Mouse (Mus musculus) hindbrain, embryonic 14.5 days (tissue): Measurements from ENCODE around the gene Lhfp. TPM values are rescaled to one million over a fixed set of nuclear protein-coding genes. Genes with fewer than 3 reads are reported as not detected.
A peak's percentile ranks its signal among the peaks of the same experiment; 100 is the strongest.

Experiments used
- ATAC-seq: fragments of 200-750 bp; cut with Nextera tagmentation; 2 replicates; pipeline ENCODE4 v1.8.0; 2017; ENCODE audit warnings: moderate number of reproducible peaks, mild to moderate bottlenecking, moderate TSS enrichment, moderate library complexity; ENCODE audit not compliant: low FRiP score
- DNase-seq: peaks from one replicate; pipeline ENCODE4 v3.0.0-alpha.2; 2015; ENCODE audit warnings: low spot score
- H3K27ac ChIP-seq: fragments of 300-500 bp; sonication (generic); 2 replicates; pipeline ENCODE4 v1.5.1; 2014; ENCODE audit warnings: mild to moderate bottlenecking, moderate library complexity
- H3K27me3 ChIP-seq: fragments of 300-500 bp; sonication (generic); 2 replicates; pipeline ENCODE4 v1.6.1; 2014; ENCODE audit warnings: mild to moderate bottlenecking, low read length, mixed read lengths; ENCODE audit not compliant: control insufficient read depth, insufficient read depth
- H3K36me3 ChIP-seq: fragments of 300-500 bp; sonication (generic); replicated peaks from 2 replicates; pipeline ENCODE4 v1.6.1; 2014; ENCODE audit not compliant: control insufficient read depth, insufficient read depth
- H3K4me1 ChIP-seq: fragments of 300-500 bp; sonication (generic); replicated peaks from 2 replicates; pipeline ENCODE4 v1.6.1; 2014; ENCODE audit warnings: antibody characterized with exemption, low read length, mixed read lengths; ENCODE audit not compliant: control insufficient read depth, insufficient read depth
- H3K4me2 ChIP-seq: fragments of 300-500 bp; sonication (generic); replicated peaks from 2 replicates; pipeline ENCODE4 v1.6.1; 2014; ENCODE audit warnings: mild to moderate bottlenecking, moderate library complexity
- H3K4me3 ChIP-seq: fragments of 300-500 bp; sonication (generic); replicated peaks from 2 replicates; pipeline ENCODE4 v1.5.1; 2014; ENCODE audit warnings: mild to moderate bottlenecking, low read length
- H3K9ac ChIP-seq: fragments of 300-500 bp; sonication (generic); 2 replicates; pipeline ENCODE4 v1.6.1; 2014
- H3K9me3 ChIP-seq: fragments of 300-500 bp; sonication (generic); 2 replicates; pipeline ENCODE4 v1.6.1; 2016; ENCODE audit warnings: low read length; ENCODE audit not compliant: control insufficient read depth
- WGBS: fragments of 180-500 bp; shearing (Covaris S2); extraction: QIAGEN DNeasy Blood & Tissue Kit; methylation state at CpG from one replicate; pipeline ENCODE4 v1.1.7; 2014; 5-methylcytosine and 5-hydroxymethylcytosine counted together
- polyA plus RNA-seq: library from polyadenylated mRNA; unstranded; fragments of >200 nt; fragmentation: Nextera tagmentation; extraction: Ambion mirVana; gene quantifications from 2 replicates; pipeline ENCODE4 v1.2.1, GENCODE M21; 2014

Gene Lhfp
- polyA plus RNA-seq, 1 experiment from 2014 or later, result 48.3 TPM

DNA sequence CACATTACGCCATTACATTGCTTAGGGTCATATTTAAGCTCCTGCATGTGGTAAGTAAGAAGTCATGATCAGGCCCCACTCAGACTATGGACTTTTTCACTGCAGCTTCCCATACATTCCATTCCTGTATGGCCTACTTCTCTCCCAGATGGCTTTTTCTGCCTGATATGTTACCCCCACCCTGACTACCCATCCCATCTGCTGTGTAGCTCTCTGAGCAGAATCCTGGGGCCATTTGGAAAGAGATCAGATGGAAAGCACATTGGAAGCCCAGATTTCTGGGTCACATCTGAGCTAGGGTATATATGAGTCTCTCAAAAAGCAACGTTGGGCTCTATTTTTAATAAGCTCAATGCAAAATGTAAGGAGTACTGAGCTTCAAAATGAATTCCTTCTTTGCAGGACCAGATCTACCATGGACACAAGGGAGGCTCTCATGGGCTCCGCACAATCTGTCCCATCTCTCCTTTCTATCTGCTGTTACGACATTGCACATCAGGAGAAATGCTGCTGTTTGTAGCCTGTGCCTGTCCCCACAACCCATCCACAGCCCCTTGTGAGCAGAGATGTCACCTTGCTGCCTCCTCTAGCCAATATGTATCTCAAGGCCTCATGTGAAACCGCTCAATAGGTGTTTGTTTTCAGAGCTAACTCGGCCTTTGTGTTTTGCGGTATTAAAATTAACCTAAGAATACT lies 108.4 kb downstream of the Lhfp start:
- ATAC-seq (no peak), DNase-seq (no peak)
- WGBS, result 93% methylated on average over 7 of the region's 7 CpGs
- Histone ChIP-seq H3K9ac (no peak overlapping the region), H3K36me3 (no peaks in the 10 kb centered on the region), H3K27me3 (no peaks in the 10 kb centered on the region), H3K4me3 (no peak overlapping the region), H3K4me2 (no peak overlapping the region), H3K9me3 (peaks cover 7% of the 10 kb centered on the region; the same call in 1 of the 2 replicates), H3K4me1 (no peaks in the 10 kb centered on the region), H3K27ac (no peak overlapping the region)

DNA sequence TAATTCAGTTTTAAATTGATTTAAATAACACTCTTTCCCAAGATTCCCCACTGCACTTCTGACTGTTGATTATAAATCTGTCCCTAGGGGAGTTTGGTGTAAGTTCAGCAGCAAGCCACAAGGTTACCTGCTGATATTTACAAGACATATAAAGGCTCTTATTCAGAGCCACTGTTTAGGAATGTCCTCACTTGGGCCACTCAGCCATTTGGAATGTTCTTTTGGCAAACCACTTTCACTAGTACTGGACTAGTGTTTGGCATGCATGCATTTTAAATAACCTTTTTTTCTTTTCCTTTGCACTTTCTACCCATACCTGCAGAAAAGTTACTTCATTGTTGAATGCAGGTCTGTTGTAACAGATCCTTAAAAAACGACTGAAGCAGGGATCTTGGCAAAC lies 109.8 kb downstream of the Lhfp start:
- 66% methylated on average over 1 of the region's 1 CpGs for WGBS
- Histone ChIP-seq H3K27ac (no peak overlapping the region), H3K9me3 (peaks cover 7% of the 10 kb centered on the region; the same call in 1 of the 2 replicates), H3K9ac (no peak overlapping the region), H3K4me2 (no peak overlapping the region), H3K4me1 (no peaks in the 10 kb centered on the region), H3K4me3 (no peak overlapping the region), H3K27me3 (no peaks in the 10 kb centered on the region), H3K36me3 (no peaks in the 10 kb centered on the region)
- DNase-seq (no peak), ATAC-seq (no peak)

DNA sequence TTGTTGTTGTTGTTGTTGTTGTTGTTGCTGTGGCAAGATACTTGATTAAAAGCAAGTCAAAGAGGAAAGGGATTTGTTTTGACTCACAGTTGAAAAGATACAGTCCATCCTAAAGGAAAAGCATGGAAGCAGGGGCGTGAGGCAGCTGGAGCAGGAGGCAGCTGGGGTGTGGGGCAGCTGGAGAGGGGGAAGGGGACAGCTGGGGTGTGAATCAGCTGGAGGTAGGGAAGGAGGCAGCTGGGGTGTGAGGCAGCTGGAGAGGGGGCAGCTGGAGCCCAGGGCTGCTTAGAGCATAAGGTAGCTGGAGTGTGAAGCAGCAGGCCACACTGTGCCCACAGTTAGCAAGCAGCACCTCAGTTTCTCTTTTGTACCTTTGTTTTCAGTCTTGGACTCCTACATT lies 110.3 kb downstream of the Lhfp start:
- Histone ChIP-seq H3K9me3 (peaks cover 7% of the 10 kb centered on the region; the same call in 1 of the 2 replicates), H3K36me3 (no peaks in the 10 kb centered on the region), H3K4me1 (no peaks in the 10 kb centered on the region), H3K27ac (no peak overlapping the region), H3K4me2 (no peak overlapping the region), H3K4me3 (no peak overlapping the region), H3K9ac (no peak overlapping the region), H3K27me3 (no peaks in the 10 kb centered on the region)
- DNase-seq (no peak), ATAC-seq (no peak)
- WGBS, result 88% methylated on average over 1 of the region's 1 CpGs

DNA sequence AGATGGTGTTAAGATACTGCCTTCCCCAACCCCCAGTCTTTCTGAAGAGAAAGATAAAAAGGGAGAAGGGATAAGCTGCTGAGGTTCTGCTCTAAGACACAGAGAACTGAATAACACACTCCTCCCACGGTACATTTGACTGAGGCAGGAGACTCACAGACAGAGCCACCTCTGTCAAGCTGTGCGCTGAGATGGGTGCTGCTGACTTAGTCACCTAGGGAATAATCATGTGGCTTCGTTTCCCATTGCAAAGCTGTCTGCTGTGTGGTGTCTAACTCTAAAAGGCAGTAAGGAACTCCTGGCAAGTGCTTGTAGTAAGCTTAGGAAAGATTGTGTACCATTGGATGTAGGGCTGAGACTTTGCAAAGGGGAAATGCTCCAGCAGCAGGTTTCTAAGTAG lies 120.6 kb downstream of the Lhfp start:
- Histone ChIP-seq H3K4me2 (no peak overlapping the region), H3K36me3 (no peaks in the 10 kb centered on the region), H3K9me3 (no peaks in the 10 kb centered on the region), H3K9ac (no peak overlapping the region), H3K4me3 (no peak overlapping the region), H3K4me1 (0 out of 2 replicates have a peak, but pooled peaks cover 4% of the 10 kb centered on the region), H3K27me3 (no peaks in the 10 kb centered on the region), H3K27ac (no peak overlapping the region)
- WGBS, result 86% methylated on average over 3 of the region's 3 CpGs
- DNase-seq, result no peak
- ATAC-seq, result no peak

DNA sequence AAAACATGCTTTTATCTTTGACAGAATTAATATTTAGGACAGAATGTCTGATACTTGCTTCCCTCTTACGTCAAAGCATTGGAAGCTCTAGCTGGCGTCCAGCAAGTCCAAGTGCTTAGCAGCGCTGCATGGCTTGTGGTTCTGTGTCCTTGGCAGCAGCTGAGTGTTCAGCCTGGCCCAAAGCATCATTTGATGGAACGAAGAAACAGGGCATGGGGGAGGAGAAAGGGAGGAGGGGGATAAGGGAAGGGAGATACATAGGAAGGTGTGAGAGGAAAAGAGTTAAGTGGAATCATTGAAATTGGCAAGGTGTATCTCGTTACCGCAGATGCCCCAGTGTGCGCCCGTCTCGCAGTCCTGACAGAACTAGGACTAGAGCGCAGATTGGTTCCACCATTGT lies 124.0 kb downstream of the Lhfp start:
- no peak overlapping the region for H3K4me2 ChIP-seq
- no peak overlapping the region for H3K27ac ChIP-seq
- H3K36me3 ChIP-seq, result no peaks in the 10 kb centered on the region
- 83% methylated on average over 10 of the region's 10 CpGs for WGBS
- no peak overlapping the region for H3K4me3 ChIP-seq
- H3K4me1 ChIP-seq, result 0 out of 2 replicates have a peak, but pooled peaks cover 4% of the 10 kb centered on the region
- no peak for ATAC-seq
- H3K9ac ChIP-seq, result no peak overlapping the region
- DNase-seq, result no peak
- H3K9me3 ChIP-seq, result no peaks in the 10 kb centered on the region
- no peaks in the 10 kb centered on the region for H3K27me3 ChIP-seq

DNA sequence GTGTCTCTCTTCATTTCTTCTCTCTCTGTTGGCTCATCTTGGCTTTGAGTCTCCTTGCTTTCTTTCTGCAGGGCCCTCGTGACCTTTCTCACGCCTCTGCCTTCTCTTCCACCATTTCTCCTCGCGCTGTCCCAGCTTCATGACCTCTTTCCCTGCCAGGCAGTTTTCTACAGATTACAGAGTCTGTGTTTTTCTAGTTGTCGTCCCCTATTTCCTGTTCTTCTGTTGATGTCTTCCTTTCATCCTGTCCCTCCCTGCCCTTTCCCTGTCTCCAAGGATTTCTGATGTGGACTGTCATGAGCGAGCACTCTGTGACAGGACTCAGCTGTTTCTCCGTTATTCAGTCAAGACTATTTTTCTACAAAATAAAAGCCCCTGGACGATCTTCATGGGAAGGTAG lies 124.7 kb downstream of the Lhfp start:
- Histone ChIP-seq H3K27ac (peak overlapping the region; percentile 26; the same call in 1 of the 2 replicates), H3K4me1 (0 out of 2 replicates have a peak, but pooled peaks cover 4% of the 10 kb centered on the region), H3K4me2 (no peak overlapping the region), H3K36me3 (no peaks in the 10 kb centered on the region), H3K4me3 (no peak overlapping the region), H3K27me3 (no peaks in the 10 kb centered on the region), H3K9ac (no peak overlapping the region), H3K9me3 (no peaks in the 10 kb centered on the region)
- no peak for DNase-seq
- no peak for ATAC-seq
- 43% methylated on average over 8 of the region's 8 CpGs for WGBS

DNA sequence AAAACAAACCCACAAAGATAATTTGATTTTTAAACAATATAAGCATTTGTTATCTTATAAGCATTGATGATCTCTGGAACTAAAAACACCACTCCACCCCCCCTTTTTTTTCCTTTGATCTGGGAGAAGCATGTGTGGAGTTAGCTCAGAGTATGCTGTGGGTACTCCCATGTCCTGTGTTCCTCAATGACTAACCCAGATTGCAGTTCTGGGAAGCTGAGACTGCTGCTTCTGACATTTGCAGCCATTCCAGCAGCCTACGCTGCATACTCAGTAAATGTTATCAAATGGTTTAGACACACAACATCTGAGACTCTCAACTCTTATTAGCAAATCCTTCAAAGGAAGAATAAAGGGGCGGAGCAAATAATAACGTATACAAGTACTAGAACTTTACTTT lies 128.2 kb downstream of the Lhfp start:
- Histone ChIP-seq H3K9me3 (no peaks in the 10 kb centered on the region), H3K4me2 (no peak overlapping the region), H3K4me3 (no peak overlapping the region), H3K4me1 (0 out of 2 replicates have a peak, but pooled peaks cover 4% of the 10 kb centered on the region), H3K27me3 (no peaks in the 10 kb centered on the region), H3K36me3 (no peaks in the 10 kb centered on the region), H3K27ac (no peak overlapping the region), H3K9ac (no peak overlapping the region)
- DNase-seq (no peak), ATAC-seq (no peak)
- 97% methylated on average over 3 of the region's 3 CpGs for WGBS

DNA sequence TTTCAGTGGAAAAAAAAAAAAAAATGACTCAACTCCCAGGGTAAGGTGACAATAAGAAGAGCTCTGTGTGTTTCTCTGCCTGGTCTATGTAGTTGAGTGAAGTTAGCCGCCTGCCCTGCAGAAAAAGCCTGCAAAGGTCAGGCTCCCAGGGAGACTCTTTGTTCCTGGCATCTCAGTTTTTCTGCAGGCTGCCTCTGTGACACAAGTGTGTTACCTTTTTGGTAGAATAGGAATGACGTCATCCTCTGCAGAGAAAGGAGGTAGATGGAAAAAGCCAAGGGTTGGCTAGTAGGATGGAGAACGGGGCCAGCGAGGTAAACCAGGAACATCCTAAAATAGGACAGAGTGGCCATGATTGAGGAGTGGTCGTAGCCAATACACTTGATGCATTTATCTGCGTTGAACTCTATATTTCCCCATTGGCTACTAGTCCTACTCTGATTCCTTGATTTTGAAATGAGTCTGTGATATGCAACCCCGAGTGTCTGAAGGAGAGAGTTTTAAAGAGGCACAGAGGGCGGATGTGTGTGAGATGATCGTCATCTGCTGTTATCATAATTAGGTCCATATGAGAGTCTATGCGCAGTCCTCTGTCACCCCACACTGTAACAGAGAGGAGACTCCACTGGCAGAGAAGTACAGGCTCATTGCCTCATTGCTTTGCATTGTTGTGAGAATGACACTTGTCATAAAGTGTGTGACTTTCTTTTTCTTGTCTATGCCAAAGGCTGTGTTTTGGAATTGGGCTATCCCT lies 132.2 kb downstream of the Lhfp start:
- no peak overlapping the region for H3K4me3 ChIP-seq
- H3K27me3 ChIP-seq, result no peaks in the 10 kb centered on the region
- ATAC-seq (no peak), DNase-seq (no peak)
- H3K4me1 ChIP-seq, result no peaks in the 10 kb centered on the region
- no peak overlapping the region for H3K27ac ChIP-seq
- H3K4me2 ChIP-seq, result no peak overlapping the region
- no peak overlapping the region for H3K9ac ChIP-seq
- H3K36me3 ChIP-seq, result no peaks in the 10 kb centered on the region
- WGBS, result 73% methylated on average over 10 of the region's 10 CpGs
- H3K9me3 ChIP-seq, result no peaks in the 10 kb centered on the region

DNA sequence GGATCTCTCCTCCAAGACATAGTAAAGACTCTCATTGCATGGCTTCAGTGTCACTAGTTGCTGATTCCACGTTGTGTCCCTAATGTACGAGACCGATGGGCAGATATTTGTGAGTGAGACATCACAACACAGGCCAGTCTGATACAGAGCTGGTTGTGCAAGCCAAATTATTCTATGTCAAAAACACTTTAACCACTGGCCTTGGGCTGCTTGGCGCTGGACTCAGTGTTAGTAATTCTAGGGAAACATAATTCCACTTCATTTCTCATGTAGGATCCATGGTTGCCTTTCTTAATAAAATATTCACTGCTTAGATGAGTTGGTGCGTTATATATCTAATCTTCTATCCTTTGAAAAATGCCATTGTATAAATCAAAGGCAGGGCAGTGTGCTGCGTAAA lies 138.6 kb downstream of the Lhfp start:
- Histone ChIP-seq H3K27ac (no peak overlapping the region), H3K27me3 (no peaks in the 10 kb centered on the region), H3K4me3 (no peak overlapping the region), H3K9ac (no peak overlapping the region), H3K4me2 (no peak overlapping the region), H3K9me3 (no peaks in the 10 kb centered on the region), H3K36me3 (no peaks in the 10 kb centered on the region), H3K4me1 (no peaks in the 10 kb centered on the region)
- 89% methylated on average over 6 of the region's 6 CpGs for WGBS
- DNase-seq (no peak), ATAC-seq (no peak)
